Mouse (Mus musculus): ENCODE measurements around the gene Kpna2. TPM values are rescaled to one million over a fixed set of nuclear protein-coding genes. Genes with fewer than 3 reads are reported as not detected.

Kpna2 gene
- total RNA-seq, 1 experiment, result 245 TPM

DNA sequence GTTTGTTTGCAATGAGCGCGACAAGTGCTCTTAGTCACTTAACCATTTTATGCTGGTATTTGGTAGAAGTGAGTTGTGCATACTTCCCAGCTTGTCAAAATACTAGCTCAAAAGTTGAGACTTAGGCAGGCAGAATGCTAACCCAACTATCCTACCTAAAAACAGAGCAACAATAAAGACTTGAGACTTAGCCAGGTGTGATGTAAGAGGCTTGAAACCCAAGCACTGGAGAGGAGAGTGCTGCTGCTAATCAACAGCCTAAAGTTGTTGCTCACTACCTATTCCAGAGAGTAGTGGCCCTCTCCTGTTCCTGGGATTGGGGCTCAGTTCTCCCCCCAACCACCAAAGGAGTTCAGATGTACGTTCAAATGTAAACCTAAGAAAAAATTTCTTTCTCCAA, 11.1 kb upstream of the Kpna2 start:
- no peak for TF ChIP-seq ZC3H11A (IDR thresholded peaks at IDR 0.05; ENCODE audit: borderline replicate concordance, low read depth, low read length)
- TF ChIP-seq HCFC1 (IDR thresholded peaks at IDR 0.05; ENCODE audit: borderline replicate concordance, insufficient read depth, low read length), result no peak
- no peak for TF ChIP-seq CHD2 (IDR thresholded peaks at IDR 0.05; ENCODE audit: low read depth, low read length)
- no peak for TF ChIP-seq MAFK (IDR thresholded peaks at IDR 0.05; ENCODE audit: insufficient read depth, low read depth, low read length)
- no peak for TF ChIP-seq ZNF384 (IDR thresholded peaks at IDR 0.05; ENCODE audit: low read depth, low read length)

DNA sequence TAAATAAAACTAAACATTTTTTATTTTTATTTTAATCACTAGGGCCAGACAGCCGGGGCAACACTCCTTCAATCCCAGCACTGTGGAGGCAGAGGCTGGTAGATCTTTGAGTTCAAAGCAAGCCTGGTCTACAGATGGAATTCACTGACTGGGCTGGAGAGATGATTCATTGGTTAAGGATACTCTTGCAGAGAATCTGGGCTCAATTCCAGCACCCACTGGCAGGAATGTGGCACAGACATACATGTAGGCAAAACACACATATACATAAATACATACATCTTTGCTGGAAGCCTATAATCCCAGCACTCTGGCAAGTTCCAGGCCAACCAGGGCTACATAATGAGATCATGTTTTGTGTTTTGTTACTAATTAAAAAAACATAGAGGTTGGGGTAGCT, 6.2 kb upstream of the Kpna2 start:
- DNase-seq (ENCODE audit: low read depth, low spot score), result no peak
- in situ Hi-C loops (cut with MboI; ENCODE audit: low sequenced_read_pairs in 2 of 2, unreplicated experiment in 2 of 2), result no loop called here
- Histone ChIP-seq H3K4me3 (ENCODE audit: insufficient read depth in 1 of 2, low read depth in 1 of 2, low read length in 2 of 2, poor library complexity in 1 of 2, severe bottlenecking in 1 of 2) (no peak overlapping the region), H3K4me1 (ENCODE audit: control insufficient read depth in 2 of 2, insufficient read depth in 2 of 2, low read length in 2 of 2, poor library complexity in 1 of 2) (0 out of 4 replicates have a peak, but pooled peaks cover 0 to 3% of the 10 kb centered on the region in 2 experiments), H3K36me3 (ENCODE audit: control insufficient read depth, insufficient read depth, low read length, poor library complexity, severe bottlenecking) (no peaks in the 10 kb centered on the region), H3K27ac (ENCODE audit: insufficient read depth, low read depth, low read length, poor library complexity, severe bottlenecking) (no peak overlapping the region), H3K9me3 (ENCODE audit: control insufficient read depth, insufficient read depth, low read depth, low read length) (no peaks in the 10 kb centered on the region), H3K9ac (ENCODE audit: insufficient read depth, low read depth, low read length, poor library complexity, severe bottlenecking) (no peak overlapping the region)
- TF ChIP-seq CHD2 (IDR thresholded peaks at IDR 0.05; ENCODE audit: low read depth, low read length) (no peak), ZC3H11A (IDR thresholded peaks at IDR 0.05; ENCODE audit: borderline replicate concordance, low read depth, low read length) (no peak)

More for the DNA sequence above, 11.1 kb upstream of the Kpna2 start:
- Histone ChIP-seq H3K36me3 (ENCODE audit: control insufficient read depth, insufficient read depth, low read length, poor library complexity, severe bottlenecking) (no peaks in the 10 kb centered on the region), H3K9ac (ENCODE audit: insufficient read depth, low read depth, low read length, poor library complexity, severe bottlenecking) (no peak overlapping the region), H3K9me3 (ENCODE audit: control insufficient read depth, insufficient read depth, low read depth, low read length) (no peaks in the 10 kb centered on the region), H3K4me1 (ENCODE audit: control insufficient read depth in 2 of 2, insufficient read depth in 2 of 2, low read length in 2 of 2, poor library complexity in 1 of 2) (peaks cover 0 to 5% of the 10 kb centered on the region in 2 experiments; a peak in 1 of 4 replicates), H3K27ac (ENCODE audit: insufficient read depth, low read depth, low read length, poor library complexity, severe bottlenecking) (no peak overlapping the region), H3K4me3 (ENCODE audit: insufficient read depth in 1 of 2, low read depth in 1 of 2, low read length in 2 of 2, poor library complexity in 1 of 2, severe bottlenecking in 1 of 2) (no peak overlapping the region)
- in situ Hi-C loops (cut with MboI; ENCODE audit: low sequenced_read_pairs in 2 of 2, unreplicated experiment in 2 of 2), result no loop called here
- DNase-seq (ENCODE audit: low read depth, low spot score), result no peak

DNA sequence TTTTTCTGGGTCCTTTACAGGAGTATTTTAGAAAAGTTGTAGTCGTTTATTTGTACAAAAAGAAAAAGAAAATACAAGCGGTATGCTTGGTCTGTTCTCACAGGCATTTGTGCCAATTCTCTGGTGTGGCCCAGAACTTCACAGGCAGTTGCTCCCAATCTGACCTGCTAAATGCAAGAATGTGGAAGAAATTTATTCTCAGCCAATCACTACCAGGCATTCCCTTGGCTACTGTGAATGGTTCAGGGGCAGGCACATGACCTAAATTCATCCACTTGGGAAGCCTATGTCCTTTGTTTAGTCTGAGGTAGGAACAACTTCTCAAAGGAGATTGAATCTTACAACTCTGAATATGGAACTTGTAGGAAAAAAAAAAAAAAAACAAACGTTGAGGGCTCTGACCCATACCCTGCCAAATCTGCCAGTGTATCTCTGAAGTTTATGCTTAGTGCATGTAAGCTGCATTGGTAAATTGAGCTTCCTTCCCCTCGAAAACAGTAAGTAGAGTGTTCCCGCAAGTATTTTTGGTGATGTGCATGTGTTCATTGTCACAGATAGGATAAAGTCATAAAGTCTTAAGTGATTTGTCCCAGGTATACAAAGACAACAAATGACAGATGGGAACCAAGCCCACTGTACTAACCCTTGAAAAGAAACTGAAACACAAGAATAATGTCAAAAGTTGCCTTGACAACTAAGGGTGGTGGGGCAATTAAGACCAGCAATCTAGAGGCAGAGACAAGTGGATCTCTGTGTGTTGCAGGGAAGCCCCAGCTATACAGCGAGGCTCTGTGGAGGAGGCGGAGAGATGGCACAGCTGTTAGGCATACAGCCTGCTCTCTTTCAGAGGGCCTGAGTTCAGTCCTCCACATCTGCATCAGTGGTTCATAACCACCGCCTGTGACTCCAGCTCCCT, 2.7 kb upstream of the Kpna2 start:
- no peak for DNase-seq (ENCODE audit: low read depth, low spot score)
- no peak overlapping the region for H3K27ac ChIP-seq (ENCODE audit: insufficient read depth, low read depth, low read length, poor library complexity, severe bottlenecking)
- in situ Hi-C loops (cut with MboI; ENCODE audit: low sequenced_read_pairs in 2 of 2, unreplicated experiment in 2 of 2), result no loop called here

DNA sequence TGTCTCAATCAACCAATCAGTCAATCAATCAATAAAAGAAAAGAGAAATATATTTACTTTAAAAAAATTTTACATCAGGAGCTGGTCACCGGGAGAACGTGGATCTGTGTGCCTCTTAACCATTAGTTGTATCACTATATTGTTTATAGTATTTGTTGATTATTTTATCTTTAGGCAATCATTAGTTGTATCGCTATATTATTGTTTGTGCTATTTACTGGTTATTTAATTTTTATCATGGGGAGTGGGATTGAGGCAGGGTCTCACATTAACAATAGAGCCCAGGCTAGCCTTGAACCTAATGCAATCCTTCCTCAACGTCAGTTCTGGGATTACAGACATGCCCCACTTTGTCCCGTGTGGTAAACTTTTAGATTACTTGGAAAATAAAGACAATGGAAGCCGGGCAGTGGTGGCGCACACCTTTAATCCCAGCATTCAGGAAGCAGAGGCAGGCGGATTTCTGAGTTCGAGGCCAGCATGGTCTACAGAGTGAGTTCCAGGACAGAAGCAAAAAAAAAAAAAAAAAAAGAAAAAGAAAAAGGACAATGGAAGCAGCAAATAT, 690 bp upstream of the Kpna2 start:
- no peak for DNase-seq (ENCODE audit: low read depth, low spot score)
- in situ Hi-C loops (cut with MboI; ENCODE audit: low sequenced_read_pairs in 2 of 2, unreplicated experiment in 2 of 2), result no loop called here
- TF ChIP-seq ZNF384 (IDR thresholded peaks at IDR 0.05; ENCODE audit: low read depth, low read length) (no peak), HCFC1 (IDR thresholded peaks at IDR 0.05; ENCODE audit: borderline replicate concordance, insufficient read depth, low read length) (no peak), CHD2 (IDR thresholded peaks at IDR 0.05; ENCODE audit: low read depth, low read length) (no peak), MAFK (IDR thresholded peaks at IDR 0.05; ENCODE audit: insufficient read depth, low read depth, low read length) (no peak), ZC3H11A (IDR thresholded peaks at IDR 0.05; ENCODE audit: borderline replicate concordance, low read depth, low read length) (no peak)
- Histone ChIP-seq H3K4me1 (ENCODE audit: control insufficient read depth in 2 of 2, insufficient read depth in 2 of 2, low read length in 2 of 2, poor library complexity in 1 of 2) (peaks cover 0 to 7% of the 10 kb centered on the region in 2 experiments; a peak in 2 of 4 replicates), H3K9ac (ENCODE audit: insufficient read depth, low read depth, low read length, poor library complexity, severe bottlenecking) (peak overlapping the region; percentile 78; the same call in 1 of the 2 replicates), H3K36me3 (ENCODE audit: control insufficient read depth, insufficient read depth, low read length, poor library complexity, severe bottlenecking) (peaks cover 23% of the 10 kb centered on the region), H3K27ac (ENCODE audit: insufficient read depth, low read depth, low read length, poor library complexity, severe bottlenecking) (peak overlapping the region; percentile 42; the same call in 1 of the 2 replicates), H3K9me3 (ENCODE audit: control insufficient read depth, insufficient read depth, low read depth, low read length) (no peaks in the 10 kb centered on the region), H3K4me3 (ENCODE audit: insufficient read depth in 1 of 2, low read depth in 1 of 2, low read length in 2 of 2, poor library complexity in 1 of 2, severe bottlenecking in 1 of 2) (peak overlapping the region; percentile 43 to 67; a peak in 3 of 4 replicates)

More for the DNA sequence above, 2.7 kb upstream of the Kpna2 start:
- H3K4me3 ChIP-seq (ENCODE audit: insufficient read depth in 1 of 2, low read depth in 1 of 2, low read length in 2 of 2, poor library complexity in 1 of 2, severe bottlenecking in 1 of 2), result peak overlapping the region in 1 of 2 experiments; percentile 20; a peak in 1 of 4 replicates
- peak; percentile 43; the same call in 1 of the 2 replicates for TF ChIP-seq ZNF384 (IDR thresholded peaks at IDR 0.05; ENCODE audit: low read depth, low read length)
- TF ChIP-seq ZC3H11A (IDR thresholded peaks at IDR 0.05; ENCODE audit: borderline replicate concordance, low read depth, low read length), result no peak
- 0 out of 4 replicates have a peak, but pooled peaks cover 0 to 3% of the 10 kb centered on the region in 2 experiments for H3K4me1 ChIP-seq (ENCODE audit: control insufficient read depth in 2 of 2, insufficient read depth in 2 of 2, low read length in 2 of 2, poor library complexity in 1 of 2)
- H3K9ac ChIP-seq (ENCODE audit: insufficient read depth, low read depth, low read length, poor library complexity, severe bottlenecking), result no peak overlapping the region
- no peaks in the 10 kb centered on the region for H3K9me3 ChIP-seq (ENCODE audit: control insufficient read depth, insufficient read depth, low read depth, low read length)
- peaks cover 8% of the 10 kb centered on the region for H3K36me3 ChIP-seq (ENCODE audit: control insufficient read depth, insufficient read depth, low read length, poor library complexity, severe bottlenecking)

Data from ES-E14 (cell line).